Mouse (Mus musculus) cerebellum, adult 9-11 months (tissue): ENCODE measurements around the gene Rtn4rl2.
"Not testable (repeated sequence)": the region's sequence is repeated elsewhere in the genome, so short reads cannot be mapped to it uniquely, and the experiment has no call there.

ENCODE experiments used
- DNase-seq: peaks from one replicate; pipeline ENCODE4 v3.0.0; 2022

Rtn4rl2 gene

GRCm38 (mm10) chr2:84886234-84886731 lies at the start of gene Rtn4rl2:
TSS of gene Rtn4rl2 (minus strand) at chr2:84886710.
- no peak for DNase-seq

- DNase-seq = no peak
Measured at GRCm38 (mm10) chr2:84935065-84935464, 48.6 kb upstream of the Rtn4rl2 start.

GRCm38 (mm10) chr2:84934649-84935007 lies 48.1 kb upstream of the Rtn4rl2 start:
- DNase-seq = no peak

GRCm38 (mm10) chr2:84933992-84934648 lies 47.6 kb upstream of the Rtn4rl2 start:
- DNase-seq = no peak

GRCm38 (mm10) chr2:84930186-84930585 lies 43.7 kb upstream of the Rtn4rl2 start:
- DNase-seq = no peak

GRCm38 (mm10) chr2:84919601-84920108 lies 33.1 kb upstream of the Rtn4rl2 start:
- no peak for DNase-seq

GRCm38 (mm10) chr2:84918188-84918587 lies 31.7 kb upstream of the Rtn4rl2 start:
- no peak for DNase-seq

- DNase-seq = no peak
Measured at GRCm38 (mm10) chr2:84916548-84917320, 30.2 kb upstream of the Rtn4rl2 start.

GRCm38 (mm10) chr2:84915330-84915729 lies 28.8 kb upstream of the Rtn4rl2 start:
- DNase-seq = no peak

GRCm38 (mm10) chr2:84913881-84914280 lies 27.4 kb upstream of the Rtn4rl2 start:
- DNase-seq = no peak

- DNase-seq = no peak
Measured at GRCm38 (mm10) chr2:84912722-84913121, 26.2 kb upstream of the Rtn4rl2 start.

GRCm38 (mm10) chr2:84896686-84897085 lies 10.2 kb upstream of the Rtn4rl2 start:
- DNase-seq = not testable (repeated sequence)

GRCm38 (mm10) chr2:84895495-84896198 lies 9.1 kb upstream of the Rtn4rl2 start:
- no peak for DNase-seq

GRCm38 (mm10) chr2:84893359-84893758 lies 6.8 kb upstream of the Rtn4rl2 start:
- no peak for DNase-seq

GRCm38 (mm10) chr2:84890045-84890340 lies 3.5 kb upstream of the Rtn4rl2 start:
- peak; percentile 65 for DNase-seq

GRCm38 (mm10) chr2:84889316-84890044 lies 3.0 kb upstream of the Rtn4rl2 start:
- DNase-seq = no peak

- DNase-seq = no peak
Measured at GRCm38 (mm10) chr2:84888657-84889315, 2.3 kb upstream of the Rtn4rl2 start.

- DNase-seq = no peak
Measured at GRCm38 (mm10) chr2:84887411-84888271, 1.1 kb upstream of the Rtn4rl2 start.

- DNase-seq = no peak
Measured at GRCm38 (mm10) chr2:84886821-84887281, 341 bp upstream of the Rtn4rl2 start.

- no peak for DNase-seq
Measured at GRCm38 (mm10) chr2:84885084-84886055, 1.1 kb downstream of the Rtn4rl2 start.
